Mouse (Mus musculus) heart, postnatal 0 days (tissue): ENCODE measurements around the gene Cldn10.

Experiments
- CTCF ChIP-seq: IDR thresholded peaks from 2 replicates; pipeline ENCODE4 v1.5.1; 2016; ENCODE audit warnings: antibody characterized with exemption, control low read depth, low read depth
- EP300 ChIP-seq: IDR thresholded peaks from 2 replicates; pipeline ENCODE4 v1.6.1; 2016; ENCODE audit warnings: antibody characterized with exemption, low read depth

DNA sequence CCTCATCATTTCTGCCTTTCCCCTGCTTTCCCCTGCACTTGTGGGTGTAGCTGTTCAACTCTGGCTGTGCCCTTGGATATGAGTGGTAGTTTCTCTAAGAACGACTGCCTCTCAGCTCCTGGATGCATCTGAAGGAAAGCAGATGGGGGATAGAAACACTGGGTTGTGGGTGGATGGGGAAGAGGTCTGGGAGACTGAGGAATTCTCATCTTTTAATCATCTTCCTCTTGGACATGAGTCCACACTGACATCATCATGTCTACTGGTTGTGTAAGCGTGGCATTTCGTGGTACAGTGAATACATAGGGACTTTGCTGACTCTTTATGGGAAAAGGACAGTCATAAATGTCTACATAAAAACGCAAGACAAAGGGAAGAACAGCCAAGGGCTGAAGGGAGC lies 31.7 kb upstream of the Cldn10 start:
- TF ChIP-seq CTCF (no peak), EP300 (no peak)
